Mouse (Mus musculus) limb, embryonic 15.5 days (tissue): ENCODE results near the gene Efemp1. TPM values are rescaled to one million over a fixed set of nuclear protein-coding genes. Genes with fewer than 3 reads are reported as not detected.

Experiments used
- ATAC-seq: fragments of 200-750 bp; cut with Nextera tagmentation; 2 replicates; pipeline ENCODE4 v1.8.0; 2017; ENCODE audit warnings: low read depth, moderate TSS enrichment; ENCODE audit not compliant: insufficient number of reproducible peaks, low FRiP score, low TSS enrichment
- H3K27ac ChIP-seq: fragments of 300-500 bp; sonication (generic); 2 replicates; pipeline ENCODE4 v1.5.1; 2015; ENCODE audit warnings: moderate library complexity, mild to moderate bottlenecking, inconsistent platforms
- H3K27me3 ChIP-seq: fragments of 300-500 bp; sonication (generic); 2 replicates; pipeline ENCODE4 v1.6.1; 2015; ENCODE audit warnings: inconsistent platforms
- H3K36me3 ChIP-seq: fragments of 300-500 bp; sonication (generic); 2 replicates; pipeline ENCODE4 v1.6.1; 2015; ENCODE audit warnings: inconsistent platforms
- H3K4me1 ChIP-seq: fragments of 300-500 bp; sonication (generic); 2 replicates; pipeline ENCODE4 v1.6.1; 2015; ENCODE audit warnings: inconsistent platforms
- H3K4me2 ChIP-seq: fragments of 300-500 bp; sonication (generic); 2 replicates; pipeline ENCODE4 v1.6.1; 2015; ENCODE audit warnings: mild to moderate bottlenecking, inconsistent platforms
- H3K4me3 ChIP-seq: fragments of 300-500 bp; sonication (generic); 2 replicates; pipeline ENCODE4 v1.5.1; 2015; ENCODE audit warnings: mild to moderate bottlenecking, inconsistent platforms
- H3K9ac ChIP-seq: fragments of 300-500 bp; sonication (generic); 2 replicates; pipeline ENCODE4 v1.6.1; 2015; ENCODE audit warnings: inconsistent platforms
- H3K9me3 ChIP-seq: fragments of 300-500 bp; sonication (generic); 2 replicates; pipeline ENCODE4 v1.6.1; 2016; ENCODE audit warnings: inconsistent platforms
- WGBS: fragments of 180-500 bp; shearing (Covaris S2); methylation state at CpG from one replicate; pipeline ENCODE4 v1.1.7; 2015; 5-methylcytosine and 5-hydroxymethylcytosine counted together
- polyA plus RNA-seq: library from polyadenylated mRNA; unstranded; fragments of >200 nt; fragmentation: Nextera tagmentation; extraction: Ambion mirVana; gene quantifications from 2 replicates; pipeline ENCODE4 v1.2.1, GENCODE M21; 2015

Gene Efemp1
- polyA plus RNA-seq, 1 experiment from 2014 or later, result 29.2 TPM

- ATAC-seq, result no peak
- H3K27ac ChIP-seq, result no peak overlapping the region
- no peaks in the 10 kb centered on the region for H3K27me3 ChIP-seq
- no peaks in the 10 kb centered on the region for H3K9me3 ChIP-seq
- 28% methylated on average over 2 of the region's 2 CpGs for WGBS
- H3K4me1 ChIP-seq, result no peaks in the 10 kb centered on the region
- no peak overlapping the region for H3K9ac ChIP-seq
- H3K36me3 ChIP-seq, result no peaks in the 10 kb centered on the region
- H3K4me2 ChIP-seq, result no peak overlapping the region
- H3K4me3 ChIP-seq, result no peak overlapping the region
Observed at GRCm38 (mm10) chr11:28869129-28869528, 16.1 kb downstream of the Efemp1 start.

- 51% methylated on average over 2 of the region's 2 CpGs for WGBS
- H3K36me3 ChIP-seq, result no peaks in the 10 kb centered on the region
- no peaks in the 10 kb centered on the region for H3K4me1 ChIP-seq
- no peak overlapping the region for H3K27ac ChIP-seq
- ATAC-seq, result no peak
- no peaks in the 10 kb centered on the region for H3K9me3 ChIP-seq
- no peaks in the 10 kb centered on the region for H3K27me3 ChIP-seq
- H3K4me3 ChIP-seq, result no peak overlapping the region
- no peak overlapping the region for H3K4me2 ChIP-seq
- no peak overlapping the region for H3K9ac ChIP-seq
Observed at GRCm38 (mm10) chr11:28881381-28881976, 28.5 kb downstream of the Efemp1 start.

- Histone ChIP-seq H3K4me1 (no peaks in the 10 kb centered on the region), H3K36me3 (no peaks in the 10 kb centered on the region), H3K27ac (no peak overlapping the region), H3K9me3 (no peaks in the 10 kb centered on the region), H3K4me2 (no peak overlapping the region), H3K4me3 (no peak overlapping the region), H3K9ac (no peak overlapping the region), H3K27me3 (no peaks in the 10 kb centered on the region)
- no peak for ATAC-seq
- WGBS, result 53% methylated on average over 4 of the region's 4 CpGs
Observed at GRCm38 (mm10) chr11:28883106-28883505, 30.1 kb downstream of the Efemp1 start.

- H3K9ac ChIP-seq, result no peak overlapping the region
- no peak overlapping the region for H3K27ac ChIP-seq
- ATAC-seq, result no peak
- no peak overlapping the region for H3K4me3 ChIP-seq
- H3K36me3 ChIP-seq, result no peaks in the 10 kb centered on the region
- no peaks in the 10 kb centered on the region for H3K4me1 ChIP-seq
- no peaks in the 10 kb centered on the region for H3K9me3 ChIP-seq
- WGBS, result 70% methylated on average over 1 of the region's 1 CpGs
- no peaks in the 10 kb centered on the region for H3K27me3 ChIP-seq
- H3K4me2 ChIP-seq, result no peak overlapping the region
Observed at GRCm38 (mm10) chr11:28889538-28889937, 36.5 kb downstream of the Efemp1 start.

- Histone ChIP-seq H3K9ac (no peak overlapping the region), H3K4me3 (no peak overlapping the region), H3K4me1 (no peaks in the 10 kb centered on the region), H3K27ac (no peak overlapping the region), H3K4me2 (no peak overlapping the region), H3K36me3 (no peaks in the 10 kb centered on the region), H3K9me3 (no peaks in the 10 kb centered on the region), H3K27me3 (no peaks in the 10 kb centered on the region)
- 54% methylated on average over 5 of the region's 5 CpGs for WGBS
- ATAC-seq, result no peak
Observed at GRCm38 (mm10) chr11:28891515-28891914, 38.5 kb downstream of the Efemp1 start.

- H3K4me3 ChIP-seq, result no peak overlapping the region
- H3K36me3 ChIP-seq, result no peaks in the 10 kb centered on the region
- no peak overlapping the region for H3K9ac ChIP-seq
- H3K4me2 ChIP-seq, result no peak overlapping the region
- no peaks in the 10 kb centered on the region for H3K27me3 ChIP-seq
- no peaks in the 10 kb centered on the region for H3K4me1 ChIP-seq
- no peak overlapping the region for H3K27ac ChIP-seq
- H3K9me3 ChIP-seq, result no peaks in the 10 kb centered on the region
- 18% methylated on average over 1 of the region's 1 CpGs for WGBS
- no peak for ATAC-seq
Observed at GRCm38 (mm10) chr11:28899420-28899819, 46.4 kb downstream of the Efemp1 start.

GRCm38 (mm10) chr11:28904596-28904995 is 51.6 kb downstream of the Efemp1 start:
- no peak overlapping the region for H3K4me3 ChIP-seq
- no peak for ATAC-seq

GRCm38 (mm10) chr11:28906288-28906687 is 53.3 kb downstream of the Efemp1 start:
- H3K4me3 ChIP-seq, result no peak overlapping the region
- H3K4me1 ChIP-seq, result no peaks in the 10 kb centered on the region
- no peaks in the 10 kb centered on the region for H3K36me3 ChIP-seq
- no peaks in the 10 kb centered on the region for H3K9me3 ChIP-seq
- 56% methylated on average over 3 of the region's 3 CpGs for WGBS
- no peak for ATAC-seq
- H3K9ac ChIP-seq, result no peak overlapping the region
- H3K4me2 ChIP-seq, result no peak overlapping the region
- H3K27me3 ChIP-seq, result no peaks in the 10 kb centered on the region
- no peak overlapping the region for H3K27ac ChIP-seq

More at GRCm38 (mm10) chr11:28904596-28904995, 51.6 kb downstream of the Efemp1 start:
- 57% methylated on average over 2 of the region's 2 CpGs for WGBS
- Histone ChIP-seq H3K4me2 (no peak overlapping the region), H3K4me1 (no peaks in the 10 kb centered on the region), H3K36me3 (no peaks in the 10 kb centered on the region), H3K27ac (no peak overlapping the region), H3K9ac (no peak overlapping the region), H3K9me3 (no peaks in the 10 kb centered on the region), H3K27me3 (no peaks in the 10 kb centered on the region)

- Histone ChIP-seq H3K36me3 (no peaks in the 10 kb centered on the region), H3K4me3 (no peak overlapping the region), H3K9ac (no peak overlapping the region), H3K27ac (no peak overlapping the region), H3K4me1 (0 out of 2 replicates have a peak, but pooled peaks cover 2% of the 10 kb centered on the region), H3K4me2 (no peak overlapping the region), H3K9me3 (no peaks in the 10 kb centered on the region), H3K27me3 (no peaks in the 10 kb centered on the region)
- no peak for ATAC-seq
- 51% methylated on average over 3 of the region's 3 CpGs for WGBS
Observed at GRCm38 (mm10) chr11:28908908-28909545, 56.0 kb downstream of the Efemp1 start.

- Histone ChIP-seq H3K9ac (no peak overlapping the region), H3K4me3 (no peak overlapping the region), H3K9me3 (no peaks in the 10 kb centered on the region), H3K27me3 (no peaks in the 10 kb centered on the region), H3K4me2 (no peak overlapping the region), H3K36me3 (no peaks in the 10 kb centered on the region), H3K27ac (no peak overlapping the region), H3K4me1 (0 out of 2 replicates have a peak, but pooled peaks cover 2% of the 10 kb centered on the region)
- no peak for ATAC-seq
- 57% methylated on average over 3 of the region's 3 CpGs for WGBS
Observed at GRCm38 (mm10) chr11:28912469-28913138, 59.6 kb downstream of the Efemp1 start.

GRCm38 (mm10) chr11:28934449-28934848 is 81.4 kb downstream of the Efemp1 start:
- Histone ChIP-seq H3K27ac (no peak overlapping the region), H3K9me3 (no peaks in the 10 kb centered on the region), H3K36me3 (no peaks in the 10 kb centered on the region), H3K27me3 (no peaks in the 10 kb centered on the region), H3K9ac (no peak overlapping the region), H3K4me3 (no peak overlapping the region), H3K4me2 (no peak overlapping the region), H3K4me1 (no peaks in the 10 kb centered on the region)
- ATAC-seq, result no peak

GRCm38 (mm10) chr11:28939651-28940050 is 86.6 kb downstream of the Efemp1 start:
- Histone ChIP-seq H3K9ac (no peak overlapping the region), H3K4me2 (no peak overlapping the region), H3K9me3 (no peaks in the 10 kb centered on the region), H3K4me3 (no peak overlapping the region), H3K27ac (no peak overlapping the region), H3K27me3 (no peaks in the 10 kb centered on the region), H3K4me1 (no peaks in the 10 kb centered on the region), H3K36me3 (no peaks in the 10 kb centered on the region)
- no peak for ATAC-seq
- WGBS, result 47% methylated on average over 1 of the region's 1 CpGs
